Mouse (Mus musculus) right cerebral cortex, postnatal 14 days (tissue): ENCODE measurements around the gene Vmn1r42.
"Not testable (repeated sequence)": the region's sequence is repeated elsewhere in the genome, so short reads cannot be mapped to it uniquely, and the experiment has no call there.

Experiments used
- DNase-seq: peaks from one replicate; pipeline ENCODE4 v3.0.0; 2022

Vmn1r42 gene

DNA sequence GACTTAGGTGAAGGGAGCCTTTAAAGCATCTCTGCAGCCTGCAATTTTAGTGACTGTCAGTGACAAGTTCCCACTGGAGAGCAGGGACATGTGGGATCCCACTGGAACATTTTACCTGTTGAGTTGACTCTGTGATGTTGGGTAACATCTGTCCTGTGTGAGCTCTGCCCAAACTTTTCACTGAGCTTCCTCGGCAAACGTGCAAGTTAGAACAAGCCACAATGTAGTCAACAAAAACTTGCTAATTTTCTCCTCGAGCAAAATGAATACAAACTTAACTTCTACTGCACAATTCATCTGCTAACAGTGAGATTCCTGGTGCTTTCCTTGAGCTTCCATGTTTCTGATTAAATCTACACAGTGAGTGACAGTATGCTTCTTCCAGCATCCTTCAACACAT, at the start of gene Vmn1r42, which contains the start of gene Vmn1r43:
Gene Vmn1r42 (minus strand): TSS at position 101 of the 400 bp plus-strand sequence.
Gene Vmn1r43 (minus strand): TSS at position 101 of the 400 bp plus-strand sequence.
- DNase-seq, result not testable (repeated sequence)

DNA sequence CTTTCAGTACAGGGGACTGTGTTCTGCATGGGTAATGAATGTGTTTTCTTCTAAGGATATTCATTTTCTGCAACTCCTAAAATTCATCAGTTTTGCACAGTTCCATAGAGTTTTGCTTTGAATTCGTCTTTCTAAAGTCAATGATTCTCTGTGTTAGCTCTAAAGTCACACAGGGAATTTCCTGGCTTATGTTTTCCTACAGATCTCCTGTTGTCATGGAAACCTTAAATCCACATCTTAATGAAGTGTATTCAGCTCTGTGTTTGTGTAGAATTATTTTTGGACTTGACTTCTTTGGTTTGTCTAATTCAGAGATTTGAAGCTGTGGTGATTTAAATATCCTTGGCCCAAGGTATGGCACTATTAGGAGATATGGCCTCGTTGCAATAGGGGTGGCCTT, 7.6 kb upstream of the Vmn1r42 start:
- no peak for DNase-seq

DNA sequence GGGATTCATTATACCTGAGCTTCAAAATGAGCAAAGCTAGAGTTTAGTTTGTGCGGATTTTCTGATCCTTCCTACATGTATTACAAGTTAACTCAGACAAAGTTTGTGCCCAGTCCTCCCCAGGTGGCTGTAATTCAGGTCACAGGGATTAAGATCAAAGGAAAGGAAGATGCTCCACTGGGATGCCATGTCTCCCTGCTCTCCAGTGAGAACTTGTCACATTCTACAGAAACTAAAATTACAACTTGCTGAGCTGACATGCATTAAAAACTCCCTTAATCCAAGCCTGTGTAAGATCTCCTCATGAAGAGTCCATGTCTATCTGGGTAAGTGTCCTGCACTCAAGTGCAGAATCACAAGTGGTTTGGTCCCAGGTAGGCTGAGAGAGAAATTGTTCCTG, 7.1 kb upstream of the Vmn1r42 start, which contains the start of gene Vmn1r44:
Gene Vmn1r44 (plus strand): TSS at position 301 of the 400 bp plus-strand sequence.
- DNase-seq, result no peak

DNA sequence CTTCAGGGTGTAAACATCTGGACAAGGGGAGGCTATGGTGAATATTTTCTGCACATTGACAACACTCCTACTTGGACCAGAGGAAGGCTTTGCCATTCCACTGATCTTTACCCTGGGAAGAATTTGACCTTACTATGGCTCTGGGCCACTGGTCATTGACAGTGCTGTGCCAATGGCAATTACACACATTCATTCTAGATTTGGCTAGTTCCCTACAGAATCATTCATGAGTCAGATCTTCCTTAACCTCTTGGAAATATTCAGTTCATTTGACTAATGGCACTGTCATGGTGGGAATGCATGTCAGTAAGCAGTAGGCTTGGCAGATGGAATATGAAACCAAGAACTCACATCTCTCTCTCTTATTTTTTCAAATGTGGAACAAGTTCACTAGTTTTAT, 4.7 kb upstream of the Vmn1r42 start:
- no peak for DNase-seq

DNA sequence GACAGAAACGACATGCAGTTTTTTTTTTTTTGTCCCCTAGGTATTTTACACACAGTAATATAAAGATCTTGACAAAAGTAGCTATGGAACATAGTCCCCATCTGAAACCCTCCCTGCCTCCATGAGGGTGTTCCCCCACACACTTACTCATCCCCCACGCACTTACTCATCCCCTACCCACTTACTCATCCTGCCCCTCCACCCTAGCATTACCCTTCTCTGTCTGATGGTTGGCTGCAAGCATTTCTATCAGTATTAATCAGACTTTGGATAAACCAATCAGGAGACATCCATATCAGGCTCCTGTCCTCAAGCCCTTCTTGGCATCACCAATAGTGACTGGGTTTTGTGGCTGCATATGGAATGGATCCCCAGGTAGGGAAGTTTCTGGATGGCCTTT, 750 bp upstream of the Vmn1r42 start:
- no peak for DNase-seq

DNA sequence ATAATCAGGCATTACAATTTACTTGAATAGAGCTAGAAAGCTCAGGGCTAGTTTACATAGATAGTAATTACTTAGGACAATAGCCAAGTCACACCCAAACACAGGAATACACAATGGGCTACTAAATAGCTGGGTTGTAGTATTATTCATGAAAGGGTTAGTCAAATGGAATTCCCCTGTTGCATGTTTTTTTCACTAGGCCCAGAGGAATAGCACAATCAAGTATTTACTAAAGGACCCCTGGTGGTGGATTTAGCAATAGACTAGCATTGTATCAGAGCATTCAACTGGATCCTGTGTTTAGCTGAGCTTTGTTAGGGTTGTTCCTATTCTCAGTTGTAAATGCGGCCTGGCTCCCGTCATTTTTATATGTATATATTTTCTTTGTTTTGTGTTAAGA, 8.2 kb downstream of the Vmn1r42 start:
- DNase-seq, result no peak

DNA sequence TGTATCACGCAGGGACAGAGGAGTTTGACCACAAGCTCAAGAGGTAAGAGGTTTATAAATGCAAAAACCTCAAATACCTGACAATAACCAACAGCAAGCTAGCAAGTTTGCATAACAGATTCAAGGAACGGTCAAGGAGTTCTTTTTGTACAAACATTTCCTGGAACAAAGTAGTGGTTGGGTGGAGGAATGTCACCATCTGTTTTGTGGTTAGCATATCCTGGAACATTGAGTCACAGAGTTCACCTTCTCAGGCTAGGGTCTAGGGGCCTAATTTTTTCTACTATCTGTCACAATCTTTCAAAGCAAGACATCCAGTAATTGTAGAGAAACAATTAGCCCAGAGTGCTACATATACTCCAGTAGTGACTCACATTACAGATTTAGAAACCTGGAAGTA, 8.9 kb downstream of the Vmn1r42 start:
- no peak for DNase-seq

DNA sequence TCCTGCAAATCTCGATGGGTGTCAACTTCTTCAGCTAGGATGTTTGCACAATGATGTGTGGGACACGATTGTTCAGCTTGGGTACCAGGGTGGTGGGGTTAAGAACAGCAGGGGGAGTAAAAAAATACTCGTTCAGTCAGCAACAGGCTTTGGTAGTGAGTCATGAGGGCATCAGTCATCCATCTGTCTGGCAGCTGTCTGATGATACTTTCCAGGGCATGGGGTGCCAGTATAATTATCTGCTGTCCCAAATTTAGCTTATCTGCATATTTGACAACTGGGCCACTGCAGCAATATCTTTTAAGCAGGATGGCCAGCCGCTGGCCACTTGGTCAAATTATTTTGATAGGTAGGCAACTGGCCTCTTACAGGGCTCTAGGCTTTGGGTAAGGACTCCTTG, 12.4 kb downstream of the Vmn1r42 start:
- DNase-seq, result no peak

DNA sequence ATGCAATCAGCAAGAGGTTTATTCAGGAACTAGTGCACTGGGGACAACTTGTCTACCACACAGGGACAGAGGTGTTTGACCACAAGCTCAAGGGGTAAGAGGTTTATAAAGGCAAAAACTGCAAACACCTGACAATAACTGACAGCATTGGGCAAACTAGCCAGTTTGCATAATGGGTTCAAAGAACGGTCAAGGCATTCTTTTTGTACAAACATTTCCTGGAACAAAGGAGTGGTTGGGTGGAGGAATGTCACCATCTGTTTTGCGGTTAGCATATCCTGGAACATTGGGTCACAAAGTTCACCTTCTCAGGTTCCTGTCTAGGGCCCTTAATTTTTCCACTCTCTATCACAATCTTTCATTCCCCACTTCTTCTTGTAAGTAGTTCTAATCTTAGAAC, 16.4 kb downstream of the Vmn1r42 start:
- no peak for DNase-seq

DNA sequence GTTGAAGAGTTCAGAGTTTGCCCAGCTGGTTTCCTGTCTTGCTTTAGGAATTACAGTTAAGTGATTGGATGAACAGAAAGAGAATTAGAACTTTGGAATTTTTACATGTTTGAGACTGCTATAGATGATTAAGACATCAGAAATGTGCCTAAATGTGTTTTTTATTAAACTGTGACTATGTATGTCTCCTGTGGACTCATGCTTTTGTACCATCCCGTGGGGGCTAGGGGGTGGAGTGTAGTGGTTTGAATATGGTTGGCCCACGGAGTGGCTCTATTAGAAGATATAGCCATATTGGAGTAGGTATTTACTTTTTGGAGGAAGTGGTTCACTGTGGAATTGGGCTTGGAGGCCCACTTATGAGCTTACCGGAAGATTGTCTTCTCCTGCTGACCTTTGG, 18.7 kb downstream of the Vmn1r42 start:
- no peak for DNase-seq
